Mouse (Mus musculus): ENCODE data around the gene Gm10251.
"Not testable (repeated sequence)": the region's sequence is repeated elsewhere in the genome, so short reads cannot be mapped to it uniquely, and the experiment has no call there.

DNA sequence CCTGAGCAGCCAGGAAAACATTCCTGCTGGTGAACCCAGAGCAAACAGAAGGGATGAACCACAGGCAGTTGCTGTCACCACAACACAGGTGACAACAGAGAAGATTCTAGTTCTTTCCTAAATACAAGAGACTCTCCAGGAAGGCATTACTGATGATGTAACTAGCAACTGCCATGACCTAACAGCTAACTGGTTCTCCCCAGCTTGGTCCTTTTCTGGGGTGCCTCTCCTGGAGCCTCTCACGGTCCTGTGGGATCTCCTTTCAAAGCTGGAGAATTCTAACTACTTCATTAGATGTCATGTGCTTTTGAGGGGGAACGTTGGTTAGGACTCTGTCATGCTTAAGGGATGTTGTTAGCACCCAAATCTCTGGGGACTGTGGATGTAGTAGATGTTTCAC is 36.2 kb upstream of the Gm10251 start, which contains the start of gene Gm8050:
- not testable (repeated sequence) for TF ChIP-seq POLR2A (IDR thresholded peaks at IDR 0.05; ENCODE audit: borderline replicate concordance, extremely low read depth, low read depth, low read length); CTCF (IDR thresholded peaks at IDR 0.05; ENCODE audit: insufficient read depth, low read length)
